ENCODE assay signal across 23 mouse cellular contexts in the genomic region with DNA sequence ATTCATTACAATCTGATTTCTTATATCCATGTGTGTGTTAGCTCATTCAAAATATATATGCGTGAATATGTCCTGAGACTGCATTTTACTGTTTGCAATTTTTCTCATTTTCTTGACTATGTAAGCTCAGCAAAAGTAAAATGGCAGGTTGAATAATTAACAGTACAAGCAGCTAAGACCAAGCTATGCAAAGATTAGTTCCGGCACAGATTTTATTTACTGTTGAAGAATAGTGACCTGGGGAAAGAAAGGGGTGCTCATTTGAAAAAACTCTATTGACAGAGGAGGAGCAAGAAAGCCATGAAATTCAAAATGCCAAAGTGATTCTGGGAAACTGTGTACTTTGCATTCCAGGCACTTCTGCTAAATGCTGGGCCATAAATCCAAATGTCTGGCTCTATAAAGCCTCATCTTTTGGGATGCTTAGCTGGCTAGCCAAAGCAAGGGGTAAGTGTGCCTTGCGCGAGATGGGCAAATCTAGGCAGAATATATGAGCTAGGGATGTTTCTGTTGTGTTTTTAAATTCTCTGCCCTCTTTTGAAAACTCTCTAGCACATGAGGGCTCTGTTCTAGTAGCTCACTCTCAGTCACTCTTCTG.
DNase-seq lines count a peak whose midpoint lies in the region; ATAC-seq and TF ChIP-seq lines count a peak whose summit lies in the region.
"Had no signal": no experiment of that assay in that cellular context is flagged by ENCODE, and none has a peak within 500 bp of the region (broad histone marks: within the 10 kb centered on the region; RNA-seq: fewer than 3 reads in every experiment).

No protein-coding gene starts in this region.

- TF ChIP-seq CTCF in hindbrain, postnatal 0 days (IDR thresholded peaks at IDR 0.05; ENCODE audit: low read depth), result no peak
- TF ChIP-seq CTCF in brain, embryonic 14.5 days (IDR thresholded peaks at IDR 0.05; ENCODE audit: borderline replicate concordance, extremely low read depth, insufficient read depth, insufficient read length), result no peak

- H3K9me3 ChIP-seq in hindbrain, embryonic 11.5 days (ENCODE audit: control insufficient read depth, low read length), result no peaks in the 10 kb centered on the region
- no peaks in the 10 kb centered on the region for H3K9me3 ChIP-seq in hindbrain, postnatal 0 days (ENCODE audit: low read length)
- H3K9me3 ChIP-seq in midbrain, embryonic 14.5 days (ENCODE audit: control insufficient read depth, low read length), result no peaks in the 10 kb centered on the region
- no peaks in the 10 kb centered on the region for H3K9me3 ChIP-seq in midbrain, embryonic 13.5 days
- no peaks in the 10 kb centered on the region for H3K9me3 ChIP-seq in neural tube, embryonic 13.5 days
- H3K9me3 ChIP-seq in liver, embryonic 11.5 days (ENCODE audit: control insufficient read depth, low read length), result no peaks in the 10 kb centered on the region
- H3K9me3 ChIP-seq: embryonic facial prominence, embryonic 12.5 days; embryonic facial prominence, embryonic 15.5 days; intestine, embryonic 15.5 days had no signal

- no peak overlapping the region for H3K4me2 ChIP-seq in hindbrain, embryonic 11.5 days (replicated peaks; ENCODE audit: low read depth, low read length)
- H3K4me2 ChIP-seq in hindbrain, postnatal 0 days (ENCODE audit: low read depth, low read length), result no peak overlapping the region
- no peak overlapping the region for H3K4me2 ChIP-seq in midbrain, embryonic 14.5 days (ENCODE audit: low read length)
- no peak overlapping the region for H3K4me2 ChIP-seq in midbrain, embryonic 13.5 days (replicated peaks)
- no peak overlapping the region for H3K4me2 ChIP-seq in neural tube, embryonic 13.5 days
- H3K4me2 ChIP-seq in liver, embryonic 11.5 days, result no peak overlapping the region
- H3K4me2 ChIP-seq: embryonic facial prominence, embryonic 12.5 days; embryonic facial prominence, embryonic 15.5 days; heart, embryonic 11.5 days; hindbrain, embryonic 14.5 days; intestine, embryonic 15.5 days had no signal

- no peak overlapping the region for H3K4me3 ChIP-seq in hindbrain, embryonic 11.5 days (ENCODE audit: low read depth, low read length)
- H3K4me3 ChIP-seq in hindbrain, postnatal 0 days (ENCODE audit: low read length), result no peak overlapping the region
- no peak overlapping the region for H3K4me3 ChIP-seq in midbrain, embryonic 14.5 days (replicated peaks; ENCODE audit: low read depth, low read length)
- H3K4me3 ChIP-seq in midbrain, embryonic 13.5 days (replicated peaks), result no peak overlapping the region
- H3K4me3 ChIP-seq in neural tube, embryonic 13.5 days, result no peak overlapping the region
- H3K4me3 ChIP-seq in liver, embryonic 11.5 days (ENCODE audit: low read depth, low read length), result no peak overlapping the region
- H3K4me3 ChIP-seq: embryonic facial prominence, embryonic 12.5 days; embryonic facial prominence, embryonic 15.5 days; gastrocnemius, adult 2 months; intestine, embryonic 15.5 days had no signal

- no peak overlapping the region for H3K27ac ChIP-seq in hindbrain, embryonic 11.5 days (ENCODE audit: low read depth, low read length)
- H3K27ac ChIP-seq in hindbrain, postnatal 0 days, result no peak overlapping the region
- no peak overlapping the region for H3K27ac ChIP-seq in midbrain, embryonic 14.5 days (replicated peaks; ENCODE audit: low read depth, low read length)
- no peak overlapping the region for H3K27ac ChIP-seq in midbrain, embryonic 13.5 days
- no peak overlapping the region for H3K27ac ChIP-seq in neural tube, embryonic 13.5 days (replicated peaks)
- H3K27ac ChIP-seq in liver, embryonic 11.5 days (ENCODE audit: low read depth, low read length), result no peak overlapping the region
- H3K27ac ChIP-seq: embryonic facial prominence, embryonic 12.5 days; embryonic facial prominence, embryonic 15.5 days; gastrocnemius, adult 2 months; hindbrain, embryonic 14.5 days; intestine, embryonic 15.5 days had no signal

- no peaks in the 10 kb centered on the region for H3K4me1 ChIP-seq in hindbrain, embryonic 11.5 days (replicated peaks; ENCODE audit: control insufficient read depth, insufficient read depth, low read length)
- H3K4me1 ChIP-seq in hindbrain, postnatal 0 days (ENCODE audit: insufficient read depth, low read length), result no peaks in the 10 kb centered on the region
- H3K4me1 ChIP-seq in midbrain, embryonic 14.5 days (ENCODE audit: control insufficient read depth, insufficient read depth, low read length), result no peaks in the 10 kb centered on the region
- no peaks in the 10 kb centered on the region for H3K4me1 ChIP-seq in midbrain, embryonic 13.5 days (replicated peaks)
- peaks cover 9% of the 10 kb centered on the region for H3K4me1 ChIP-seq in neural tube, embryonic 13.5 days (replicated peaks)
- no peaks in the 10 kb centered on the region for H3K4me1 ChIP-seq in liver, embryonic 11.5 days (replicated peaks; ENCODE audit: control insufficient read depth, insufficient read depth, low read length)
- H3K4me1 ChIP-seq: embryonic facial prominence, embryonic 12.5 days; embryonic facial prominence, embryonic 15.5 days; intestine, embryonic 15.5 days had no signal

- H3K36me3 ChIP-seq in hindbrain, embryonic 11.5 days (ENCODE audit: control insufficient read depth, insufficient read depth, low read length), result no peaks in the 10 kb centered on the region
- no peaks in the 10 kb centered on the region for H3K36me3 ChIP-seq in hindbrain, postnatal 0 days (ENCODE audit: insufficient read depth, low read length)
- no peaks in the 10 kb centered on the region for H3K36me3 ChIP-seq in midbrain, embryonic 14.5 days (ENCODE audit: control insufficient read depth, insufficient read depth, low read length)
- H3K36me3 ChIP-seq in midbrain, embryonic 13.5 days, result no peaks in the 10 kb centered on the region
- H3K36me3 ChIP-seq in neural tube, embryonic 13.5 days, result no peaks in the 10 kb centered on the region
- no peaks in the 10 kb centered on the region for H3K36me3 ChIP-seq in liver, embryonic 11.5 days (ENCODE audit: control insufficient read depth, insufficient read depth, low read length)
- H3K36me3 ChIP-seq: embryonic facial prominence, embryonic 12.5 days; embryonic facial prominence, embryonic 15.5 days; intestine, embryonic 15.5 days had no signal

- WGBS in hindbrain, embryonic 11.5 days, result 71% methylated on average over 4 of the region's 4 CpGs
- WGBS in hindbrain, postnatal 0 days, result 70% methylated on average over 4 of the region's 4 CpGs
- WGBS in midbrain, embryonic 14.5 days, result 59% methylated on average over 4 of the region's 4 CpGs
- WGBS in midbrain, embryonic 13.5 days, result 76% methylated on average over 4 of the region's 4 CpGs
- 30% methylated on average over 4 of the region's 4 CpGs for WGBS in neural tube, embryonic 13.5 days
- 84% methylated on average over 4 of the region's 4 CpGs for WGBS in liver, embryonic 11.5 days

- no peaks in the 10 kb centered on the region for H3K27me3 ChIP-seq in hindbrain, embryonic 11.5 days (ENCODE audit: control insufficient read depth, insufficient read depth, low read length)
- H3K27me3 ChIP-seq in hindbrain, postnatal 0 days (ENCODE audit: insufficient read depth, low read length), result no peaks in the 10 kb centered on the region
- no peaks in the 10 kb centered on the region for H3K27me3 ChIP-seq in midbrain, embryonic 14.5 days (ENCODE audit: control insufficient read depth, insufficient read depth, low read length)
- no peaks in the 10 kb centered on the region for H3K27me3 ChIP-seq in midbrain, embryonic 13.5 days
- no peaks in the 10 kb centered on the region for H3K27me3 ChIP-seq in neural tube, embryonic 13.5 days
- no peaks in the 10 kb centered on the region for H3K27me3 ChIP-seq in liver, embryonic 11.5 days (replicated peaks; ENCODE audit: control insufficient read depth, insufficient read depth, low read length)
- H3K27me3 ChIP-seq: embryonic facial prominence, embryonic 12.5 days; embryonic facial prominence, embryonic 15.5 days; intestine, embryonic 15.5 days had no signal

- H3K9ac ChIP-seq in hindbrain, embryonic 11.5 days (ENCODE audit: low read depth, low read length), result no peak overlapping the region
- no peak overlapping the region for H3K9ac ChIP-seq in hindbrain, postnatal 0 days (replicated peaks; ENCODE audit: low read length)
- H3K9ac ChIP-seq in midbrain, embryonic 14.5 days (replicated peaks; ENCODE audit: low read length), result no peak overlapping the region
- no peak overlapping the region for H3K9ac ChIP-seq in midbrain, embryonic 13.5 days (replicated peaks)
- no peak overlapping the region for H3K9ac ChIP-seq in neural tube, embryonic 13.5 days
- H3K9ac ChIP-seq in liver, embryonic 11.5 days (ENCODE audit: low read depth, low read length), result no peak overlapping the region
- H3K9ac ChIP-seq: embryonic facial prominence, embryonic 12.5 days; embryonic facial prominence, embryonic 15.5 days; forebrain, postnatal 0 days; hindbrain, embryonic 14.5 days; intestine, embryonic 15.5 days had no signal

- no peak for TF ChIP-seq POLR2A in brain, embryonic 14.5 days (IDR thresholded peaks at IDR 0.05; ENCODE audit: borderline replicate concordance, extremely low read depth, insufficient read depth, insufficient read length, poor library complexity, severe bottlenecking)

- peak; percentile 62 for ATAC-seq in hindbrain, embryonic 11.5 days (ENCODE audit: low FRiP score)
- ATAC-seq in hindbrain, postnatal 0 days, result no peak
- no peak; the same call in 1 of the 2 replicates for ATAC-seq in midbrain, embryonic 14.5 days (ENCODE audit: low FRiP score, low TSS enrichment)
- ATAC-seq in midbrain, embryonic 13.5 days, result no peak
- peak; percentile 81 for ATAC-seq in neural tube, embryonic 13.5 days (ENCODE audit: low read depth)
- no peak for ATAC-seq in liver, embryonic 11.5 days (replicated peaks; ENCODE audit: low FRiP score)
- ATAC-seq: activated CD4-positive, CD25-positive, alpha-beta regulatory T cell, adult 4 months; forebrain, embryonic 14.5 days; forebrain, postnatal 0 days; intestine, embryonic 15.5 days had no signal

- DNase-seq in hindbrain, embryonic 11.5 days (ENCODE audit: low spot score), result no peak
- DNase-seq in hindbrain, postnatal 0 days (ENCODE audit: low spot score), result no peak
- peak; percentile 3 for DNase-seq in midbrain, embryonic 14.5 days
- DNase-seq in brain, embryonic 14.5 days (ENCODE audit: low read depth), result peak; percentile 9
- no peak for DNase-seq in liver, embryonic 11.5 days (ENCODE audit: low spot score)
- DNase-seq: adrenal gland, adult 8-10 months; adrenal gland, postnatal 25 days; cerebellum, adult 18-20 months; cerebellum, adult 9-10 months; cerebellum, postnatal 14 days; forebrain, postnatal 0 days; gastrocnemius, adult 2 months; gastrocnemius, postnatal 14 days; heart, adult 11 months had no signal

Comparison
In these comparisons a context has a peak if more than half of its experiments do, and no peak if none do; other contexts are left out.
1. ATAC-seq: peak in hindbrain, embryonic 11.5 days (single experiment) and neural tube, embryonic 13.5 days (single experiment); none in hindbrain, postnatal 0 days (single experiment), midbrain, embryonic 14.5 days (single experiment), midbrain, embryonic 13.5 days (single experiment) and liver, embryonic 11.5 days (single experiment).
2. DNase-seq: peak in midbrain, embryonic 14.5 days (single experiment) and brain, embryonic 14.5 days (single experiment); none in hindbrain, embryonic 11.5 days (single experiment), hindbrain, postnatal 0 days (single experiment) and liver, embryonic 11.5 days (single experiment).